Mouse (Mus musculus) heart, adult 2 months (tissue): ENCODE results near the gene Taldo1. TPM values are rescaled to one million over a fixed set of nuclear protein-coding genes. Genes with fewer than 3 reads are reported as not detected.

Source experiments
- DNase-seq, 2 experiments: peaks; one replicate each; pipeline ENCODE4 v3.0.0; 2021
- H3K27ac ChIP-seq: fragments of 200-600 bp; 2 replicates; pipeline ENCODE4 v1.8.1; 2022
- H3K27me3 ChIP-seq: fragments of 200-500 bp; 2 replicates; pipeline ENCODE4 v1.6.1; 2012; ENCODE audit warnings: mild to moderate bottlenecking, low read length, inconsistent platforms, mixed read lengths; ENCODE audit not compliant: control insufficient read depth, insufficient read depth
- H3K36me3 ChIP-seq: fragments of 200-500 bp; 2 replicates; pipeline ENCODE4 v1.6.1; 2012; ENCODE audit warnings: low read length, inconsistent platforms; ENCODE audit not compliant: control insufficient read depth, insufficient read depth
- H3K4me1 ChIP-seq: fragments of 200-500 bp; 2 replicates; pipeline ENCODE4 v1.6.1; 2011; ENCODE audit warnings: low read length; ENCODE audit not compliant: control insufficient read depth, insufficient read depth
- H3K4me3 ChIP-seq: fragments of 200-600 bp; 2 replicates; pipeline ENCODE4 v1.8.1; 2022
- H3K79me2 ChIP-seq: fragments of 200-500 bp; replicated peaks from 2 replicates; pipeline ENCODE4 v1.6.1; 2012; ENCODE audit warnings: mild to moderate bottlenecking, inconsistent platforms, low read length, moderate library complexity, mixed read lengths; ENCODE audit not compliant: control insufficient read depth, insufficient read depth
- H3K9ac ChIP-seq: fragments of 200-500 bp; 2 replicates; pipeline ENCODE4 v1.6.1; 2012; ENCODE audit warnings: low read depth, mild to moderate bottlenecking, control low read depth, inconsistent platforms, low read length, mixed read lengths
- CTCF ChIP-seq: fragments of 200-600 bp; IDR thresholded peaks from 2 replicates; pipeline ENCODE4 v1.8.1; 2022; ENCODE audit warnings: antibody characterized with exemption, mild to moderate bottlenecking, moderate library complexity
- EP300 ChIP-seq: fragments of 200-500 bp; IDR thresholded peaks from 2 replicates; pipeline ENCODE4 v1.6.1; 2011; ENCODE audit warnings: low read depth, low read length, control low read depth; ENCODE audit not compliant: insufficient read depth
- POLR2A ChIP-seq: fragments of 200-500 bp; IDR thresholded peaks from 2 replicates; pipeline ENCODE4 v1.6.1; 2011; ENCODE audit warnings: mild to moderate bottlenecking, low read depth, low read length, control low read depth; ENCODE audit not compliant: insufficient read depth
- WGBS: fragments of 180-500 bp; shearing (Covaris S2); methylation state at CpG from one replicate; pipeline ENCODE4 v1.1.7; 2018; 5-methylcytosine and 5-hydroxymethylcytosine counted together
- intact Hi-C: fragments of 180-260 bp; cut with DNase I; formaldehyde crosslinking; loops from one replicate; pipeline ENCODE4 v1.15.1; 2025
- polyA plus RNA-seq: library from polyadenylated mRNA; depleted of rRNA; stranded (reverse); fragments of >200 nt; gene quantifications from 2 replicates; pipeline ENCODE4 v1.2.3, GENCODE M21; 2012
- total RNA-seq, 2 experiments: library from RNA; stranded (reverse); gene quantifications; 2 replicates each; pipeline ENCODE4 v1.2.3; 2021

Taldo1 gene
- total and polyA plus RNA-seq, 3 experiments, result 110 to 132 (median 116) TPM

DNA sequence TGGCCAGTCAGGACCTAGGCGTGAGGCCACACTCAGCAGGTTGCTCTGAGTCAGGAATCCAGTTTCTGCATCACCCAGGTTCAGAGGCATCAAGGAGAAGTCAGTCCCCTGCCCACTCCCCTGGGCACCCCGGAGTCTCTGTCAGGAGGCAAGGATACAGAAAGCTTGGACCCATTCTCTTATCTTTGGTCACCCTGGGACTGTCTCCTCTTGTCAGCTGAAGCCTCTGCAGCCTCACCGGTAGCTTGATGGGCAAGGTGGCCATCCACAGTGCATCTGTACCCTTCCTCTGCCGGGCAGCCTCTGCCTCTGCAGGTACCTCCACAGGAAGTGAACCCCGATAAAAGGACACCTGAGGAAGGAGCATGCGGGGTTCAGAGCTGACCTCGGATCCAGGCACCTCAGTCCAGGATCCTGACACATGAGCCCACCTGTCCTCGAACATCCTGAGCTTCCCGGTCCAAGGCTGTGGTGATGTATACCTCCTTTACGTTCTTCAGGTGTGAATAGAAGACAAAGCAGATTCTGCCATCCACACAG is 47.2 kb downstream of the Taldo1 start:
- Histone ChIP-seq H3K36me3 (no peaks in the 10 kb centered on the region), H3K9ac (no peak overlapping the region), H3K27me3 (no peaks in the 10 kb centered on the region), H3K4me1 (peaks cover 11% of the 10 kb centered on the region), H3K27ac (no peak overlapping the region), H3K79me2 (no peaks in the 10 kb centered on the region), H3K4me3 (no peak overlapping the region)
- 95% methylated on average over 10 of the region's 10 CpGs for WGBS
- intact Hi-C loops, result no loop called here
- no peak for DNase-seq
- TF ChIP-seq POLR2A (no peak), CTCF (no peak)

GRCm38 (mm10) chr7:141439811-141440210 is 47.8 kb downstream of the Taldo1 start:
- TF ChIP-seq POLR2A, result no peak
- H3K27me3 ChIP-seq, result no peaks in the 10 kb centered on the region
- no peak overlapping the region for H3K27ac ChIP-seq
- intact Hi-C loops, result no loop called here
- H3K36me3 ChIP-seq, result no peaks in the 10 kb centered on the region
- no peak overlapping the region for H3K9ac ChIP-seq
- peaks cover 9% of the 10 kb centered on the region for H3K4me1 ChIP-seq
- peak in 1 of 2 experiments; percentile 19 for DNase-seq
- H3K79me2 ChIP-seq, result no peaks in the 10 kb centered on the region
- H3K4me3 ChIP-seq, result no peak overlapping the region
- WGBS, result 95% methylated on average over 11 of the region's 11 CpGs

DNA sequence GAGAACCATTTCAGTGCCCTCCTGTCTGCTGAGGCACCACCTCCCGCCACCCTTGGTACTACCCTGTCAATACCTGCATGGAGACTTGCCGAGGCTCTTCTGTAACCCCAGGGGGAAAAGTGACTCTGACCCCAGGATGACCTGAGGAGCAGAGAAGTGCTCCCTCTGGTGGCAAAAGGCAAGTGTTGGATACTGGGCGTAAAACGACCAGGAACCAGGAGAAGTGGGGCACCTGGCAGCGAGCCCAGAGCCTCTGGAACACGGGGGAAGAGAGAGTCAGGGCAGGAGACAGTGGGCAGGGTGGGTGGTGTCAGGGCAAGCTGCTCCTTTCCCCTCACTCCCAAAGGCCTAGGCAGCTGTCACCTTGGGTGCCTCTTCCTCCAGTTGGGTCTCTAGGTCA is 48.6 kb downstream of the Taldo1 start:
- intact Hi-C loops, result no loop called here
- H3K4me1 ChIP-seq, result peaks cover 6% of the 10 kb centered on the region
- peak; percentile 55 to 57 for DNase-seq
- no peaks in the 10 kb centered on the region for H3K79me2 ChIP-seq
- WGBS, result 19% methylated on average over 6 of the region's 6 CpGs
- H3K27ac ChIP-seq, result no peak overlapping the region
- H3K9ac ChIP-seq, result no peak overlapping the region
- TF ChIP-seq CTCF, result peak; percentile 85
- TF ChIP-seq EP300, result no peak
- H3K4me3 ChIP-seq, result no peak overlapping the region
- H3K27me3 ChIP-seq, result no peaks in the 10 kb centered on the region
- H3K36me3 ChIP-seq, result no peaks in the 10 kb centered on the region

DNA sequence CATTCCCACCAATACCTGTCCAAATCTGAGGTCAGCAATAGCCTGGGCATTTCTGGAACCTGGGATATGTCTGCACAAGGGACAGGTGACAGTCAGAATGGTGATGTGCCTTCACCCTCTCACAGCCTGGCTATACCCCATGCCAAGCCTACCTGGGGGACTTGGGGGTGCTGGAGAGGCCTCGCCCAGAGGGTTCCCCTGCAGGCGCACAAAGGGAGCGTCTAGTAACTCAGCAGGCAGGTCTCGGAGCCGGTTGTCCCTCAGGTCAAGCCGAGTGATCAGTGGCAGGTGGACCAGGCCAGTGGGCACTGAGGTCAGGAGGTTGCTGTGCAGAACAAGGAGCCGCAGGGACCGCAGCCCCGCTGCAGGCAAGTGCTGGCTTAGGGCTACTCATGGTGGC is 49.5 kb downstream of the Taldo1 start:
- H3K9ac ChIP-seq, result no peak overlapping the region
- intact Hi-C loops, result no loop called here
- H3K27ac ChIP-seq, result no peak overlapping the region
- H3K4me3 ChIP-seq, result no peak overlapping the region
- TF ChIP-seq CTCF, result no peak
- no peak for TF ChIP-seq POLR2A
- no peak for TF ChIP-seq EP300
- H3K36me3 ChIP-seq, result no peaks in the 10 kb centered on the region
- peaks cover 1% of the 10 kb centered on the region for H3K4me1 ChIP-seq
- H3K27me3 ChIP-seq, result no peaks in the 10 kb centered on the region
- no peaks in the 10 kb centered on the region for H3K79me2 ChIP-seq
- DNase-seq, result peak in 1 of 2 experiments; percentile 19
- 96% methylated on average over 9 of the region's 9 CpGs for WGBS

DNA sequence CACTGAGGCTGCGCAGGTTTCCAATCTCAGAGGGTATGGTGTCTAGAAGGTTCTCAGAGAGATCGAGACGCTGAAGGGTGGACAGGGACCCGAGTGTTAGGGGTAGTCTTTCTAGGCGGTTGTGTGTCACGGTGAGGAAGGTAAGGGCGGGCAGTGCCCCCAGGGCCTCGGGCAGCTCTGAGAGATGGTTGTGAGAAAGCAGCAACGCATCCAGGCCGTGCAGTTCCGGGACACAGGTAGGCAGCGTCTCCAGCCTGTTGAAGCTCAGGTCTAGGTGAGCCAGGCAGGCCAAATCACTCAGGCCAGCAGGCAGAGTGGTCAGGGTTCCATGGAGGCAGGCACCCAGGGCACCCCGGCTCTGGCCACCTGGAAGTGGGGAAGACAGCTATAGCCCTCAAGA is 50.2 kb downstream of the Taldo1 start:
- H3K27me3 ChIP-seq, result no peaks in the 10 kb centered on the region
- no peaks in the 10 kb centered on the region for H3K36me3 ChIP-seq
- WGBS, result 95% methylated on average over 13 of the region's 13 CpGs
- H3K9ac ChIP-seq, result no peak overlapping the region
- no peak for TF ChIP-seq EP300
- H3K4me1 ChIP-seq, result peaks cover 3% of the 10 kb centered on the region
- intact Hi-C loops, result no loop called here
- DNase-seq, result peak in 1 of 2 experiments; percentile 14
- H3K79me2 ChIP-seq, result no peaks in the 10 kb centered on the region
- no peak overlapping the region for H3K4me3 ChIP-seq
- H3K27ac ChIP-seq, result no peak overlapping the region

DNA sequence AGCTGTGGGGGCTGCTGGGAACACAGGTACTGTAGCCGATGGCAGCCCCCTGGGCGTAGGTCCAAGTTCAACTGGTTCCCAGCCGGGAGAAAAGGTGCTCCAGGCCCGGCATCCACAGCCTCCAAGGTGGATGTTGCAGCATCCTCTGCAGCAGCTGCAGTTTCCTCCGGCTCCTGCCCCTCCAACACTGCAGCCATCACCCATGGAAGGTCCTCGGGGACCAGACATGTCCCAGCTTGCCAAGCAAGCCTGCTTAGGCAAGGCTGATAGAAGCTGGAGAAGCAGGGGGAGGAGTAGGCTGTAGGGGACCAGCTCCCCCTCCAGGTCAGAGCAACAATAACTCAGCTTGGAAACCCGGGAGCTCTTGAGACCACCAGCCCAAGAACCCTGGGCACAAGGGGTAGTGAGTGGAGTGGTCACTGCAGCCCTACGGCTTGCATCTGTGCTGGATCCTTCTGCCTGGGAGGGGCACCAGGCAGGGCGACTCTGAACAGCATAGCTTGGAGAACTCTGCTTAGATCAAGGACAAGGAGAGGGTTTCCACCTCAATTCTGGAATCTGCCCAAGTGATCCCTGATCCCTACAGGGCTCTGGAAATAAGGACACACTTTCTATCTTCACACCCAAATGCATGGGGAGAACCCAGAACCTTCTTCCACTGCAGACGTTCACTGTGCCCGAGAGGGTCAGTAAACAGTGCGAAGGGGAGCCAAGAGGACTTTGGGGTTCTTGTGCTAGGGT is 51.3 kb downstream of the Taldo1 start:
- H3K4me1 ChIP-seq, result peaks cover 3% of the 10 kb centered on the region
- no peaks in the 10 kb centered on the region for H3K27me3 ChIP-seq
- no peak overlapping the region; the same call in 1 of the 2 replicates for H3K9ac ChIP-seq
- WGBS, result 16% methylated on average over 12 of the region's 12 CpGs
- no peaks in the 10 kb centered on the region for H3K79me2 ChIP-seq
- intact Hi-C loops, result no loop called here
- peak; percentile 24; the same call in 1 of the 2 replicates for TF ChIP-seq CTCF
- no peak for TF ChIP-seq POLR2A
- no peak for TF ChIP-seq EP300
- H3K4me3 ChIP-seq, result peak overlapping the region; percentile 45
- no peak overlapping the region for H3K27ac ChIP-seq
- H3K36me3 ChIP-seq, result peaks cover 2% of the 10 kb centered on the region
- DNase-seq, result peak in 1 of 2 experiments; percentile 27
